Mouse (Mus musculus): ENCODE results near the gene Hist1h2bj.

Gene Hist1h2bj

DNA sequence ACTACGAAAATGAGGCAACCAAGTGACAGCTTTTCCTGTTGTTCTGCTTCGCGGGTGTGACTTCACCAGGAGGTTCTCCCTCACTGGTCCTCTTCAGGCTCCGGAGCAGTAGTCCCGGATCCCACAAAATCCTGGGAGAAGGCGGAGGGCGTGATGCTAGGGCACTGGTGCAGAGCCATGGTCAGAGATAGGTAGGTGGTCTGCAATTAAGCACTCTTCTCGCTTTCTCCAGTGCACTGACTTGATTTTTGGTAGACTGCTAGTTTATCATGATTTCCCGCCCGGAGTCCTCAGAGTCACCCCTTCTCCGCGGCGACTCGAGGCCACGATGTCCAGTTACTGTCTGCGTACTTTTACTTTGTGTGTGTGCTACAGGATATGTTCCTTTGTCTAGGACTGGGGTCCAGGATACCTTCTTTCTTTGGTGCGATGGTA, 28.6 kb upstream of the Hist1h2bj start:
- DNase-seq (ENCODE audit: low spot score in 2 of 2), result no peak

DNA sequence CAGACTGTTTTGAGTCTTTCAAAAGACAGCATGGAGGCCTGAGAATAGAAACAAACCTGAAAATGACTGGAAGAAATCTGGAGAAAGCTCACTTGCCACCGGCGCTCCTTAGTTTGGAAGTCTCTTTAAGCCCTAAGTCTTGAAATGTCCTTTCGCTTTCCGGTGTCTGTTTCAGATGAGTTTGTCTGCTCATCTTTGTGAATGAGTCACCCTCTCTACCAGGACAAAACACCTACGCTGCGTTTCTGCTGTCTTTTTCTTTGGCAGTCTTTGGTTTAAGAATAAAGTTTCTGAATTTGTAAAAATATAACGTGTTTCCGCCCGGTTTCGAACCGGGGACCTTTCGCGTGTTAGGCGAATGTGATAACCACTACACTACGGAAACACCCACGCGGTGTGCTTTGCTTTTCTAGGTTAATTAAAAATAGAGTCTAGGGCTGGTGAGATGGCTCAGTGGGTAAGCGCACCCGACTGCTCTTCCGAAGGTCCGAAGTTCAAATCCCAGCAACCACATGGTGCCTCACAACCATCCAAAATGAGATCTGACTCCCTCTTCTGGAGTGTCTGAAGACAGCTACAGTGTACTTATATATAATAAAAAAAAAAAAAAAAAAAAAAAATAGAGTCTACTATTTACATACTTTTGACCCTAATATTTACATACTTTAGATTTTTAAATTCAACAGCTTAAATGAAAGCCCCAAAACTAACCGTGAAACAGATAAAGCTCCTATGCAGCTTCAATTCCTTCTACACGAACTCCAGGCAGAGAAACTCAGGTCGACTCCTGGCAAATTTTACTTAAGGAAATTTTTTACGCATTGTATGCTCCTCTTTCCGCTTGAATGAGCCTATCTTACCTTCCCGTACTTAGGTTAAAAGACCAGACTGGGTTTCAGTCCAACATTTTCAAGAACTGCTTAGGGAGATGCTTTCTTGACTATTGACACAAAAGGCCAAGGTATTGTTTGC, 27.2 kb upstream of the Hist1h2bj start:
- peak in 1 of 2 experiments; percentile 62 for DNase-seq (ENCODE audit: low spot score in 2 of 2)

DNA sequence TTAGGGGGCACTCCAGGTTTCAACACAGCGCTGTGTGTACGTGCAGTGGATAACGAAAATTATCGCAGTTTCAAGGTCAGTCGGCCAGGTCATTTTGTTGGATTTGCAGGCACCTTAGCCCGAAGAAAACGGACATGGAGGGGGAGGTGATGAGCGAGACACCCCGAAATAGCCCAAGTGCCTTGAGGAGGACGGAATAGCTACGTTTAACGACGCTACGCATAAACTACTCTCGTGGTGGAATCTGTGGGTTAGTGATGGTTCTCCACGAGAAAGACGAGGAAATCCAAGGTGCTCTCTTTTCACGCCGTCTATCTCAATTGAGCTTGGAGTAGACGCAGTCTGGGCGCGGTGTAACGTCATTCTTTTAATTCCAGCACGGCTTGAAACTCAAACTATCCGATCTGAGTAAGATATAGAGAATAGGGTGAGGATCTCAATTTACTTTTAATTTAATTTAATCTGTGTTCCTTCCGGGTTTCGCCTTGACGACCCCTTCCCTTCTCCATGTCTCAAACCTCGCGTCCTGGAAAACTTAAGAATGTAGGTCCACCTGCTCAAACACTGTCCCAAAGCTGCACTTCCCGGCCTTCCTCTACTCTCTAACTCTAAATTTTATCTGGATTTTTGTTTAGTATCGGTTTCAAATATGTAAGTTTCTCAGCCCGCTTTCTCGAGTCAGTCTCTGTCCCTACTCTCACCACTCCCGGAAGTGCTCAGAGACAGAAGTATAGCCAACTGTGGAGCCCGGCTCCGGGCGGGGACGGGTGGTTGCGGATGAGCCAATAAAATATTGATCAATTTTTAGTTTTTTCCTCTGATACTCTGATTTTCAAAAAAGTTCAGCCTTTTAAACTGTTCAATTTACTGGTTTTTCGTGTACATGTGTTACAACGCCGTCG, 22.8 kb upstream of the Hist1h2bj start:
- DNase-seq (ENCODE audit: low spot score in 2 of 2), result no peak

DNA sequence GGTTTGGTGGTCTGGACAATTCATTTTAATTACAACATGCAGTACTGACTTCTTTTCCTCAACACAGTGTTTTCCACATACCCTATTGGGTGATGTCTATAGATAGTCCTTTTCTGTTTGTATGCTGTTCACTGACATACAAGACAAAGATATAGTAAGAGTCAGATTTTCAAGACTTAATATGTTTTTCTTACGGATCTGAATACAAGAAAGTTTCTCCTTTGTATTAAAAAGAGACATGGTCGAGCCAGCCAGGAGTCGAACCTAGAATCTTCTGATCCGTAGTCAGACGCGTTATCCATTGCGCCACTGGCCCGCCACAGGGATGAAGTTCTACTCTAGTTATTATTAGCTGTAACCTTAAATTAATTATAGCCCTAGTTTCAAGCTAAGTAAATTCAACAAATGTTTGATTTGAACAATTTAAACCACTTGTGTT, 22.1 kb upstream of the Hist1h2bj start:
- DNase-seq (ENCODE audit: low spot score in 2 of 2), result peak in 1 of 2 experiments; percentile 67

DNA sequence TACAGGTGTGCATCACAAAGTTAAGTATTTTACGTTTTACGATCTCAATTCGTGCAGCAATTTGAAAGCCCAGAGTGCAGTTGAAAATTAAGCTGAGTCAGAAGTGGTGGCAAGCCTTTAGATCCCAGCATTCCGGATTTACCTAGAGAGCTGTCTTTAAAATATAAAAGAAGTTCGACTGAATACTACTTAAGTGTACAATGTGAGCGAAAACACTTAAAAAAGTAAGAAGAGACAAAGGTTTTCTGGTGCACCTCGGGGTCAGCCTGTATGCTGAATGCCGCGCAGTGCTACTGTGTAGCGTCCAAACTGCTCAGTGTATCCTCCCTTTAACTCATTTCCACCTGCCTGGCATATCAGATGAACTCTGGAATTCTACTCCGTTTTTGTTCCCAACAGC, 21.4 kb upstream of the Hist1h2bj start:
- DNase-seq (ENCODE audit: low spot score in 2 of 2), result no peak

DNA sequence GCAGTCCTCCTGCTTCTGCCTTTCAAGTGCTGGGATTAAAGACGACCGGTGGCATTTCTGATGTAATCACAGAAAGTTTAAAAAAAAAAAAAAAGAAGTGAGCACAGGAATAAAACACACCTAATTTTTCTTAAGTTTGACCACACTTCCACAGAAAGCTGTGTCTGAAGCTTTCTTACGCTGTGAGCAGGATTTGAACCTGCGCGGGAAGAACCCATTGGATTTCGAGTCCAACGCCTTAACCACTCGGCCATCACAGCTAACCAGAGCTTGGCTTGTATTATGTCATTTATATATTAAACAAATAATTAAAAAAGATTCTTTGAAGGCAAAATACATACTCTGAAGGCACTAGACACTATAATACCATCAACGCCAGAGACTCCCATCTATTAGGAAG, 20.8 kb upstream of the Hist1h2bj start:
- peak in 1 of 2 experiments; percentile 77 for DNase-seq (ENCODE audit: low spot score in 2 of 2)

DNA sequence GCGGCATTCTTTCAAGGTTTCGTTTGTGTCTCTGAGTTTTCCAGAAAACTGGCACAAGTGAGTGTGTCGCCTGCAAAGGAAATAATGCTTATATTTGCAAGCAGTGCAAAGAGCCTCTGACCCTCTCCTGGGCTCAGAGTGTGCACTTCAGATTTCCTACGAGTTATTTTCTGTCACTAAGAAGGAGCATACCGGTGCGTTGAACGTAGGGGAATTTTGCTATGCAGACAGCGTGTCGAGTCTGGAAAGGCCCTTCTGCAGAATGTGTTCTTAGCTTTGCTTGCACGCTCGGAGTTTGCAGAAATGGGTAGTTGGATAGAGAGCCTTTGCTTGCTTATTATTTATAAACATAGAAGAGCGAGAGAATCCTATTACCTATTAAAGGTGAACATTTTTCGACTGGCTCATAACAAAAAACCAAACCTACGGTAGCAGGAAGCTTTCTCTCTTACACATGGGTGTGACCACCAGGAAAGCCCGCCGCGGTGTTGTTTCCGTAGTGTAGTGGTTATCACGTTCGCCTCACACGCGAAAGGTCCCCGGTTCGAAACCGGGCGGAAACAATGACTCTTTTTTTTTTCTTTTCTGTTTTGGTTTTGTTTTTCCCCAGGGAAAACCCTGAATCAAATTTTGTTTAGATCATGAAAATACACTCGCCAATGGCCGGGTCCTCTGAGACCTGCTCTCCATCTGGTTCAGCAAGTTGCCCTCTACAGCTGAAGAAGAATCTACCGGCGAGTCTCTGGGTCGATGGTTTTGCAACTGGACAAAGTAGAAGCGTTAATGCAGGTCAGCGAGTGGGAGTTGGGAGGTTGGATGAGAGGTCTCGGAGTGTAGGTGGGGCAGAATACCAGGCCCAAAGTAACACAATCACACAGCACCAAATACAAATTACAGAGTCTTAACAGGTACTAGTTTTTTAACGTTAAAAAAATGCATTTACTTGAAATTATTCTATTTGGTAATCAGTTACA, 16.7 kb upstream of the Hist1h2bj start:
- DNase-seq (ENCODE audit: low spot score in 2 of 2), result peak; percentile 80 to 89

DNA sequence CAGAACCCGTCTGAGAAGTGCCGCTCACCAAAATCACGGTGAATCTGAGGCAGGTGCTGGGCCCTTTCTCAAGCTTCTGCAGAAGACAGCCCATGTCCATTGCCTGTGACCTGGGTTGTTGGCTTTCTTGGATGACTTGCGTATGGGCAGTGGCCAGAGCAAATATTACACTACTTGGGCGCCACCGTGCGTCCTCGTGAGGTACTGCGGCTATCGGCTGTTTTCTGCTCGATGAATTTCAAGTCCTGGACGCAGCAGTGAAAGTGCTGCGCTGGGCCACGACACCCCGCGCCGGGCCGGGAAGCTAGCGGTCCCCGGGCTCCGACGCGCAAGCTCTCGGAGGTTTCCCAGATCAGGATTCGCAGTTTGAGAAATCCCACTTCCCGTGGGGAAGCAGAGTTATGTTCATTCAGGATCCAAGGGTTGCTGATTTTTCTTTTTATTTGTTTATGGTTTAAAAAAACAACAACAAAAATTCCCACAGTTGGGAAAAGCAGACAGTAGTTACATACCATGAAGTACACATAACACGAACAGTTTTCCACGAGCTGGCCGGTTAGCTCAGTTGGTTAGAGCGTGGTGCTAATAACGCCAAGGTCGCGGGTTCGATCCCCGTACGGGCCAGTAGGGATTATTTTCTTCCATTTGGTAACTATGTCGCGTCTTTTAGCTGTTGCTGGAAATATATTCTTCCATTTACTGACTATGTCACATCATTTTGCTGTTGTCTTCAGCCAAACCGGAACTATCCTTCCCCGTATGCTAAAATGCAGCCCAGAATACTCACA, 14.1 kb upstream of the Hist1h2bj start:
- DNase-seq (ENCODE audit: low spot score in 2 of 2), result peak; percentile 98

DNA sequence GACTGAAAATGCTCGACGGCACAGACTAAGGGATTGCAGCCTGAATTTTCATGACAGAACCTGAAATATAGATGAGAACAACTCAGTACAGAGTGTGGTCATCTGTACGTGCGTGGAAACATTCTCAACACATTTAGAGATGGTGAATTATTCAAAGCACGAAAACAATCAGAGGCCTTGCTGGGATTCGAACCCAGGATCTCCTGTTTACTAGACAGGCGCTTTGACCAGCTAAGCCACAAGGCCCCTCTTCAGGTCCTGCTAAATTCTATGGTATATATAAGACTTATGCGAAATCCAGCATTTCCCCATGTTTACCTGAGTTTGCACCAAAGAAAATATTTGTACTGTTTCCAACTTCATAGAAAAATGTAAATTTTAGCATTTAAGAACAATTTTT, 13.1 kb upstream of the Hist1h2bj start:
- no peak for DNase-seq (ENCODE audit: low spot score in 2 of 2)

DNA sequence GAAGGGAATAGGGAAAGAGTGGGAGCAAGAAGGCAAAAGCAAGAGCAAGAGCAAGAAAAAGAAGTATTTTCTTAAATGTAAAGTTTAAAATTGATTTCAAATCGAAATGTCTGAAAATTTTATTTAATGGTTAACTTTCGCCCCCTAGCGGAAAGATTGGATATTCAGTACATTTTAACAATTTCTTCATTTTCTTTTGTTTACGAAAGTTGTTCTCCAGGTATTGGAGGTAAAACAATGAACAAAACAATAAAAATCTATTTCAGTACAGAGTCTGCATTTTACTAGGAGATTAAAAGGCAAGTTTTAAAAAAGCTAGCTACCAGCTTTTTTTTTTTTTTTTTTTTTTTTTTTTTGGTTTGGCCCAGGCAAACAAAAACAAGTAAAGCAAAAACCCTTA, 12.5 kb upstream of the Hist1h2bj start:
- DNase-seq (ENCODE audit: low spot score in 2 of 2), result no peak

DNA sequence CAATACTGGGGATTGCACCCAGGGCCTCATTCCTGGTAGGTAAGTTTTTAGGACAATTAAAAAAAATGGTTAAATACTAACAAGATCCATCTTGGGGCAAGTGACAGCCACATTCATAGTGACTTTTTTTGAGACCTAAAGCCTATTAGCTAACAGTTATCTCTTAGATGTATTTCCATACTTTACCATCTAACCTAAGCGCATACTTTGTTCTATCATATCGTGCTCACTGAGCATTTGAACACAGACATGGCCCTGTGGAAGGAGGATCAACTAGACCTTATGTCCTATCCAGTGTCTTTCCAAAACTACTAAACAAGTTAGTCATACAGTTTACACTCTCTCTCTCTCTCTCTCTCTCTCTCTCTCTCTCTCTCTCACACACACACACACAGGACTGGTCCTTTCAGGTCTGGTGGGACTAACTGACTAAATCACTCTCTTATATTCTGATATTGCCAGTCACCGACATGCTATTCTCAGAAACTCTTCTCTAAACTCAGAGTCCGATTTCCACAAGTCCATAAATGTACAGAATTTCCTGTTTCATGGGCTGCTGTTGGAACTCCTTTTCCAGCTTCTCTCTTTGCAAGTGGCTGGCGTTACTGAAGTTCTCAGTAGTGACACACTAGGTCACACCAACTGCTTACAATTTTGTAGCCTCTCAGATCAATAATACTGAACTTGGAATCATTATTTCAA, 9.1 kb upstream of the Hist1h2bj start:
- DNase-seq (ENCODE audit: low spot score in 2 of 2), result no peak

DNA sequence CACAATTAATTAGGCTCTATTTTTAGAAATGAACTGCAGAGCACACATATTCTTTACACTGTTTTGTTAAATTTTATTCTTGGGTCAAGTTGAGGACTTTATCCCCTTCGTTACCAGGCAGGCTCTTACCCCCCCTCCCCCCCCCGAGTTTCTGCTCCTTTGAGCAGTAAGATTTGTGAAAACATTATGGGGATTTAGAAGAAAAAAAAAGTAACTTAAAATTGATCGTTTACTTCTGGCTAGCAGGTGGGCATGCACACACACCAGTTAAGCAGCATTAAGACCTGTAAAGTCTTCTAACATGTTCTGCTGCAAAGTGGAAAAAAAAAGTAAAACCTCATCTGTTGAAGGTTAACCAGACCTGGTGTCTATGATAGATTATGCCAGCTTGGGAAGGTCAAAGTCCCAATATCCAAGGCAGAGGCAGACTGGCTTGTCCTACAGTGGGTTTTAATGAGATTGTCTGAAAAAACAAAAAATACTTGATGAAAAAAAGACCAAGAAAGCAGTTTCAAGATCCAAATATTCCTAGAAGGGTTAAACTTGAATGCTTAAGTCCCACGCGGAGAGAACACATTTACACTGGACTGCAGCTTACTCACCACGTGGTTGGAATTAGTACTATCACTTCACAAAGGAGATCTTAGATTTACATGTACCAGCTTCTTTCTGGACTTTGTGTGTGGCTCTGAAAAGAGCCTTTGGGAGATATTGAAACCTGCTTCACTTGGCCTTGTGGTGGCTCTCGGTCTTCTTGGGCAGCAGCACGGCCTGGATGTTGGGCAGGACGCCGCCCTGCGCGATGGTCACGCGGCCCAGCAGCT, 8.4 kb upstream of the Hist1h2bj start:
- no peak for DNase-seq (ENCODE audit: low spot score in 2 of 2)

DNA sequence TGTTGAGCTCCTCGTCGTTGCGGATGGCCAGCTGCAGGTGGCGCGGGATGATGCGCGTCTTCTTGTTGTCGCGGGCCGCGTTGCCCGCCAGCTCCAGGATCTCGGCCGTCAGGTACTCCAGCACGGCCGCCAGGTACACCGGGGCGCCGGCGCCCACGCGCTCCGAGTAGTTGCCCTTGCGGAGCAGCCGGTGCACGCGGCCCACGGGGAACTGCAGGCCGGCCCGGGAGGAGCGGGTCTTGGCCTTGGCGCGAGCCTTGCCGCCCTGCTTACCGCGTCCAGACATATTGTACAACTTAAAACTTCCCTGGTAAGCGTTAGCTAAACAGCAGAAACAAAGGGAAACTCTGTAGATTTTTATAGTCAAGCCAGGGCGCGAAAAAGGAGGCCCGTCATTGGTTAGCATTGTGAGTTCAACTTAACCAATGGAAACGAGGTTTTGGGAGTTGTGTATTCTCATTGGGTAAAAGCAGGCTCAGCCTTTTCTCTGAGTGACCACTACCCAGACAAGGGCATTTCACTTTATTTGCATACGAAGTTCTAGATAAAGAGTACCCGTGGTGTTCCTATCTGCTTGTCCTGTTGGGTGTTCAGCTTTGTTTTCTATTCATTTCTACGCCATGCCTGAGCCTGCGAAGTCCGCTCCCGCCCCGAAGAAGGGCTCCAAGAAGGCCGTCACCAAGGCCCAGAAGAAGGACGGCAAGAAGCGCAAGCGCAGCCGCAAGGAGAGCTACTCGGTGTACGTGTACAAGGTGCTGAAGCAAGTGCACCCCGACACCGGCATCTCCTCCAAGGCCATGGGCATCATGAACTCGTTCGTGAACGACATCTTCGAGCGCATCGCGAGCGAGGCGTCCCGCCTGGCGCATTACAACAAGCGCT, 7.5 kb upstream of the Hist1h2bj start, which contains the start of the genes Hist1h2ah and Hist1h2bk:
TSS of gene Hist1h2ah (minus strand) at position 302 of the 882 bp plus-strand sequence.
TSS of gene Hist1h2bk (plus strand) at position 604 of the 882 bp plus-strand sequence.
- peak; percentile 45 to 78 for DNase-seq (ENCODE audit: low spot score in 2 of 2)

DNA sequence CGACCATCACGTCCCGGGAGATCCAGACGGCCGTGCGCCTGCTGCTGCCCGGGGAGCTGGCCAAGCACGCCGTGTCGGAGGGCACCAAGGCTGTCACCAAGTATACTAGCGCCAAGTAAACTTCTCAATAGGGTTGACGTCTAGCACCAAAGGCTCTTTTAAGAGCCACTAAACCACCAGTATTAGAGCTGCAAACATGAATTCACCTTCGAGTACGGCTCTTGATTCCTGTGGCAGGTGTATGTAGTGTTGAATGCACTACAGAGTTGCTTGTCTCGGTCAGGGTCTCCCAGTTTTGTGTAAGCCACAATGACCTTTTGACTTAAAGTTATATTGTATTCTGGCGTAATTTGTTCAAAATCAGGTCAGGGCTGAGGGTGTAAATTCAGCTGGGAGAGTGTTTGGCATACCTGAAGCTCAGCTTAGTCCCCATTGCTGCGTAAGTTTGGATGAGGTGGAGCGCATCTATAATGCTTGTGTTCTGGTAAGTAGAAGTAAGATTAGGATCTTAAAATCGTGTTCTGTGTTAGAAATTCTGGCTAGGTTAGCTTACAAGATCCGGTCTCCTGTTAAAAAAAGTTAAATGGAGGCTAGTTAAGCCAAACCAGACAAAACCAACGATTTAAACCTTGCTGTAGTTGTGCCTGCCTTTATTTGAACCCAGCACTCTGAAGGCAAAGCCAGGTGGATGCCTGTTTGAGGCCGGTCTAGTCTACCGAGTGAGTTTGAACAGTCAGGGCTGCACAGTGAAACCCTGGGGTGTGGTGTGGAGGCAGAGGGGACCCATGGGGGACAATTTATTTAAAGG, 6.7 kb upstream of the Hist1h2bj start:
- DNase-seq (ENCODE audit: low spot score in 2 of 2), result no peak

DNA sequence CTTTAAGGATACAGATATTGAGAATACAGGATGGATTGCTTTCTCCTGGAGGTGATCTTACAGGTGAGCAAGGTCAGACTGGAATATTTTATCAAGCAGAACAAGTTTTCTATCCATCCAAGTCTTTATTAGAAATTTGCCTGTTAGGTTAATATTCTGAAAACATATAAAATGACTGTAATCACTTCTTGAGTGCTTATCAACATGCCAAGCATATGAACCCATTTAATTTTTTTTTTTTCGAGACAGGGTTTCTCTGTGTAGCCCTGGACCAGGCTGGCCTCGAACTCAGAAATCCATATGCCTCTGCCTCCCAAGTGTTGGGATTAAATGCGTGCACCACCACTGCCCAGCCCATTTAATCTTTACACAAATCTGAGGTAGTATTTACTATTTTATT, 6.0 kb upstream of the Hist1h2bj start:
- DNase-seq (ENCODE audit: low spot score in 2 of 2), result no peak

DNA sequence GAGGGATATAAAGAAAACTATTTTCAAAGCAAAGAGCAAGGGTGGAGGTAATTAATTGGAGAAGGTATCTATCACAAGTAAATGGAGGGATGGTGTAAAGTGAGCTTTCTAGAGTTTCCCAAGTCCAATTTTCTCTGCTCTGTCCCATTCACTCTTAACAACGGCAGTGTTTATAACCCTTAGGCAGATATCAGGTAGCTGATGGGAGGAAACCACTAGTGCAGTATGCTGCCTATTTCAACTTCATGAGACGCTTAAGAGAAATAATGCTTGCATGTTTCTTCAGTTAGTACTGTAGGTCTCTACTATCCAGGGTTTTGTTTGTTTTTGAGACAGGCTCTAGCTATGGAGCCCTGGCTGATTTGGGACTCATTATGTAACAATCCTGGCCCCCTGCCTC, 5.6 kb upstream of the Hist1h2bj start:
- no peak for DNase-seq (ENCODE audit: low spot score in 2 of 2)

DNA sequence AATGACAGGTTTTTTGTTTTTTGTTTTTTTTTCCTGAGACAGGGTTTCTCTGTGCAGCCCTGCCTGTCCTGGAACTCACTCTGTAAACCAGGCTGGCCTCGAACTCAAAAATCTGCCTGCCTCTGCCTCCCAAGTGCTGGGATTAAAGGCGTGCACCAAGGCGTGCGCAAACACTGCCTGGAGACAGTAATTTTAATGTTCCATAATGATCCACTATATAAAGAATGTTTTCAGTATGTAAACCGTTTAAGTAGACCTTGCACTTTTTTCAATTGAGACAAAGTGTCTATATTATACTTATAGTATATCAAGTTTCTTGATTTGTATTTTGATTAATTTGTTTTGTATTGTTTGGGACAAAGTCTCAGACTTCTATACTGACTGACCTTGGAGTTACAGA, 3.6 kb upstream of the Hist1h2bj start:
- no peak for DNase-seq (ENCODE audit: low spot score in 2 of 2)

Data from cerebellum, postnatal 4 days (tissue).